24 mouse cellular contexts compared by ENCODE assay signal in genomic region chr14:23517374-23517773, GRCm38 (mm10).
A peak's percentile ranks its signal among the peaks of the same experiment; 100 is the strongest.
DNase-seq lines count a peak whose midpoint lies in the region; ATAC-seq and TF ChIP-seq lines count a peak whose summit lies in the region.
"Had no signal": no experiment of that assay in that cellular context is flagged by ENCODE, and none has a peak within 500 bp of the region (broad histone marks: within the 10 kb centered on the region; RNA-seq: fewer than 3 reads in every experiment).

No protein-coding gene starts in this region.

- in situ Hi-C loops in CH12.LX (cut with MboI; ENCODE audit: low pct_ligation_motif_present, low pct_unique_long_range_greater_than_20kb, low sequenced_read_pairs) (no loop called here), ES-E14 (cut with MboI; ENCODE audit: low sequenced_read_pairs in 2 of 2, unreplicated experiment in 2 of 2) (no loop called here)

- H3K4me3 ChIP-seq in midbrain, embryonic 11.5 days (ENCODE audit: low read depth, low read length), result no peak overlapping the region
- H3K4me3 ChIP-seq in midbrain, embryonic 16.5 days (ENCODE audit: low read depth, low read length), result no peak overlapping the region
- H3K4me3 ChIP-seq in CH12.LX (replicated peaks in 1 of 3; ENCODE audit: low read depth in 2 of 3, low read length in 2 of 3, poor library complexity in 1 of 3) (no peak overlapping the region), ES-E14 (ENCODE audit: insufficient read depth in 1 of 2, low read depth in 1 of 2, low read length in 2 of 2, poor library complexity in 1 of 2, severe bottlenecking in 1 of 2) (no peak overlapping the region), MEL (ENCODE audit: control insufficient read depth in 1 of 2, insufficient read depth in 1 of 2, low read depth in 2 of 2, low read length in 2 of 2) (no peak overlapping the region)

- TF ChIP-seq EP300 in CH12.LX (IDR thresholded peaks at IDR 0.05; ENCODE audit: low read length), result no peak
- TF ChIP-seq EP300 in MEL (IDR thresholded peaks at IDR 0.05; ENCODE audit: low read depth in 1 of 2, low read length in 2 of 2), result no peak

- no peak for TF ChIP-seq POLR2A in CH12.LX (IDR thresholded peaks at IDR 0.05; ENCODE audit: low read depth, low read length)
- no peak for TF ChIP-seq POLR2A in MEL (IDR thresholded peaks at IDR 0.05; ENCODE audit: control insufficient read depth in 1 of 2, insufficient read depth in 1 of 2, low read depth in 1 of 2, low read length in 2 of 2, poor library complexity in 1 of 2)

- H3K27ac ChIP-seq in midbrain, embryonic 11.5 days (ENCODE audit: low read depth, low read length), result no peak overlapping the region
- H3K27ac ChIP-seq in midbrain, embryonic 16.5 days (ENCODE audit: low read length), result no peak overlapping the region
- H3K27ac ChIP-seq in CH12.LX (ENCODE audit: insufficient read depth, low read depth) (no peak overlapping the region), ES-E14 (ENCODE audit: insufficient read depth, low read depth, low read length, poor library complexity, severe bottlenecking) (no peak overlapping the region), MEL (ENCODE audit: control insufficient read depth, low read depth, low read length) (no peak overlapping the region)

- no peaks in the 10 kb centered on the region for H3K9me3 ChIP-seq in midbrain, embryonic 11.5 days (ENCODE audit: control insufficient read depth, low read length)
- H3K9me3 ChIP-seq in midbrain, embryonic 16.5 days (replicated peaks; ENCODE audit: control insufficient read depth, low read length, poor library complexity, severe bottlenecking), result no peaks in the 10 kb centered on the region
- H3K9me3 ChIP-seq in CH12.LX (replicated peaks; ENCODE audit: low read length) (no peaks in the 10 kb centered on the region), ES-E14 (ENCODE audit: control insufficient read depth, insufficient read depth, low read depth, low read length) (no peaks in the 10 kb centered on the region), MEL (replicated peaks; ENCODE audit: insufficient read depth, low read length) (no peaks in the 10 kb centered on the region)

- no peak overlapping the region for H3K9ac ChIP-seq in midbrain, embryonic 11.5 days (ENCODE audit: low read length)
- no peak overlapping the region for H3K9ac ChIP-seq in midbrain, embryonic 16.5 days (ENCODE audit: low read depth, low read length)
- no peak overlapping the region for H3K9ac ChIP-seq in CH12.LX (ENCODE audit: insufficient read depth, low read depth)
- no peak overlapping the region for H3K9ac ChIP-seq in ES-E14 (ENCODE audit: insufficient read depth, low read depth, low read length, poor library complexity, severe bottlenecking)
- no peak overlapping the region for H3K9ac ChIP-seq in MEL (ENCODE audit: control insufficient read depth, low read depth, low read length, poor library complexity, severe bottlenecking)

- no peak for ATAC-seq in midbrain, embryonic 11.5 days (ENCODE audit: low FRiP score)
- ATAC-seq in midbrain, embryonic 16.5 days, result no peak
- ATAC-seq: activated CD4-positive, CD25-positive, alpha-beta regulatory T cell, adult 4 months; CD4-positive, CD25-positive, alpha-beta regulatory T cell, adult 4 months; Patski had no signal

- dilution Hi-C loops in CH12.LX (cut with MboI; ENCODE audit: extremely low pct_ligation_motif_present, extremely low pct_unique_long_range_greater_than_20kb, low sequenced_read_pairs), result no loop called here

- H3K79me2 ChIP-seq in CH12.LX (replicated peaks; ENCODE audit: control insufficient read depth, extremely low read depth, insufficient read depth, poor library complexity, severe bottlenecking) (no peaks in the 10 kb centered on the region), MEL (ENCODE audit: control insufficient read depth, insufficient read depth, low read length, poor library complexity) (no peaks in the 10 kb centered on the region)

- TF ChIP-seq RAD21 in CH12.LX (IDR thresholded peaks at IDR 0.05; ENCODE audit: low read depth, low read length), result no peak
- TF ChIP-seq RAD21 in MEL (IDR thresholded peaks at IDR 0.05; ENCODE audit: low read depth, low read length), result no peak

- no peak overlapping the region for H3K4me2 ChIP-seq in midbrain, embryonic 11.5 days
- no peak overlapping the region for H3K4me2 ChIP-seq in midbrain, embryonic 16.5 days (ENCODE audit: low read length)
- H3K4me2 ChIP-seq in CH12.LX (ENCODE audit: insufficient read depth, low read depth, poor library complexity, severe bottlenecking), result no peak overlapping the region

- H3K27me3 ChIP-seq in midbrain, embryonic 11.5 days (ENCODE audit: control insufficient read depth, insufficient read depth, low read length), result no peaks in the 10 kb centered on the region
- H3K27me3 ChIP-seq in midbrain, embryonic 16.5 days (ENCODE audit: control insufficient read depth, insufficient read depth, low read depth, low read length), result no peaks in the 10 kb centered on the region
- H3K27me3 ChIP-seq in CH12.LX (replicated peaks) (no peaks in the 10 kb centered on the region), MEL (ENCODE audit: control insufficient read depth in 1 of 2, insufficient read depth in 2 of 2, low read length in 2 of 2) (no peaks in the 10 kb centered on the region)
- H3K27me3 ChIP-seq: Patski had no signal

- WGBS in midbrain, embryonic 11.5 days, result 80% methylated on average over 2 of the region's 2 CpGs
- 91% methylated on average over 2 of the region's 2 CpGs for WGBS in midbrain, embryonic 16.5 days

- no peak for TF ChIP-seq CTCF in CH12.LX (conservative IDR thresholded peaks at IDR 0.05 in 1 of 2, IDR thresholded peaks at IDR 0.05 in 1 of 2; ENCODE audit: low read depth in 2 of 2, low read length in 2 of 2)
- no peak for TF ChIP-seq CTCF in MEL (IDR thresholded peaks at IDR 0.05 in 2 of 3, conservative IDR thresholded peaks at IDR 0.05 in 1 of 3; ENCODE audit: control insufficient read depth in 1 of 3, insufficient read depth in 1 of 3, low read depth in 2 of 3, low read length in 3 of 3, poor library complexity in 1 of 3, severe bottlenecking in 1 of 3)

- peak; percentile 17 for DNase-seq in midbrain, embryonic 11.5 days (ENCODE audit: low spot score, missing footprints)
- no peak for DNase-seq in CH12.LX (ENCODE audit: extremely low read depth)
- DNase-seq in ES-E14 (ENCODE audit: low read depth, low spot score), result no peak
- DNase-seq in MEL (ENCODE audit: low read depth, low spot score), result no peak
- DNase-seq in gastrocnemius, postnatal 10 days, result no peak
- no peak for DNase-seq in cerebellum, adult 11-12 months
- DNase-seq in layer of hippocampus, postnatal 14 days (ENCODE audit: low spot score in 2 of 2), result no peak
- DNase-seq: adrenal gland, adult 2 months; adrenal gland, adult 8-10 months; adrenal gland, postnatal 10 days; adrenal gland, postnatal 14 days; adrenal gland, postnatal 25 days; adrenal gland, postnatal 36 days; B cell, adult 2 months; cerebellum, adult 11 months; cerebellum, adult 18-20 months; cerebellum, adult 2 months; cerebellum, adult 8-10 months; cerebellum, adult 9-10 months had no signal

- H3K36me3 ChIP-seq in midbrain, embryonic 11.5 days (ENCODE audit: control insufficient read depth, insufficient read depth, low read length), result no peaks in the 10 kb centered on the region
- H3K36me3 ChIP-seq in midbrain, embryonic 16.5 days (ENCODE audit: control insufficient read depth, insufficient read depth, low read length), result no peaks in the 10 kb centered on the region
- H3K36me3 ChIP-seq in CH12.LX (replicated peaks in 1 of 2; ENCODE audit: control insufficient read depth in 1 of 2, insufficient read depth in 1 of 2, low read length in 1 of 2) (no peaks in the 10 kb centered on the region), ES-E14 (ENCODE audit: control insufficient read depth, insufficient read depth, low read length, poor library complexity, severe bottlenecking) (no peaks in the 10 kb centered on the region), MEL (ENCODE audit: control insufficient read depth in 1 of 2, insufficient read depth in 2 of 2, low read length in 2 of 2) (no peaks in the 10 kb centered on the region)
- H3K36me3 ChIP-seq: G1E had no signal

- H3K4me1 ChIP-seq in midbrain, embryonic 11.5 days (ENCODE audit: control insufficient read depth, insufficient read depth, low read length), result no peaks in the 10 kb centered on the region
- H3K4me1 ChIP-seq in midbrain, embryonic 16.5 days (ENCODE audit: control insufficient read depth, insufficient read depth, low read length), result no peaks in the 10 kb centered on the region
- no peaks in the 10 kb centered on the region for H3K4me1 ChIP-seq in CH12.LX (ENCODE audit: control insufficient read depth in 1 of 2, insufficient read depth in 2 of 2)
- H3K4me1 ChIP-seq in ES-E14 (ENCODE audit: control insufficient read depth in 2 of 2, insufficient read depth in 2 of 2, low read length in 2 of 2, poor library complexity in 1 of 2), result no peaks in the 10 kb centered on the region
- H3K4me1 ChIP-seq in MEL (ENCODE audit: control insufficient read depth in 1 of 2, insufficient read depth in 2 of 2, low read length in 2 of 2), result no peaks in the 10 kb centered on the region

TF ChIP-seq in CH12.LX, 34 proteins besides CTCF, POLR2A, EP300 and RAD21:
- TF ChIP-seq POLR2AphosphoS2 (IDR thresholded peaks at IDR 0.05; ENCODE audit: low read depth, low read length) (no peak), ZNF384 (IDR thresholded peaks at IDR 0.05; ENCODE audit: low read depth, low read length) (no peak), MAFK (IDR thresholded peaks at IDR 0.05; ENCODE audit: insufficient replicate concordance, low read length) (peak; percentile 99)

TF ChIP-seq in ES-E14, 5 proteins besides CTCF, POLR2A, EP300 and RAD21:
- TF ChIP-seq MAFK (IDR thresholded peaks at IDR 0.05; ENCODE audit: insufficient read depth, low read depth, low read length), result peak; percentile 99
- no peak for TF ChIP-seq ZNF384 (IDR thresholded peaks at IDR 0.05; ENCODE audit: low read depth, low read length)
- TF ChIP-seq HCFC1 (IDR thresholded peaks at IDR 0.05; ENCODE audit: borderline replicate concordance, insufficient read depth, low read length), result no peak
- no peak for TF ChIP-seq ZC3H11A (IDR thresholded peaks at IDR 0.05; ENCODE audit: borderline replicate concordance, low read depth, low read length)

TF ChIP-seq in MEL, 35 proteins besides CTCF, POLR2A, EP300 and RAD21:
- TF ChIP-seq MAFK (IDR thresholded peaks at IDR 0.05; ENCODE audit: borderline replicate concordance, low read depth, low read length) (peak; percentile 96), ZKSCAN1 (IDR thresholded peaks at IDR 0.05; ENCODE audit: low read depth, low read length) (no peak), MYC (IDR thresholded peaks at IDR 0.05; ENCODE audit: low read depth, low read length) (no peak)
